Mouse (Mus musculus) kidney, adult 8-10 months (tissue): ENCODE results near the gene Hoxd12.
A peak's percentile ranks its signal among the peaks of the same experiment; 100 is the strongest.

Experiments used
- DNase-seq, 2 experiments: peaks; one replicate each; pipeline ENCODE4 v3.0.0; 2022

The Hoxd12 gene

GRCm38 (mm10) chr2:74674881-74675665, at the start of gene Hoxd12:
TSS of gene Hoxd12 (plus strand) at chr2:74675013.
- DNase-seq: no peak

DNA sequence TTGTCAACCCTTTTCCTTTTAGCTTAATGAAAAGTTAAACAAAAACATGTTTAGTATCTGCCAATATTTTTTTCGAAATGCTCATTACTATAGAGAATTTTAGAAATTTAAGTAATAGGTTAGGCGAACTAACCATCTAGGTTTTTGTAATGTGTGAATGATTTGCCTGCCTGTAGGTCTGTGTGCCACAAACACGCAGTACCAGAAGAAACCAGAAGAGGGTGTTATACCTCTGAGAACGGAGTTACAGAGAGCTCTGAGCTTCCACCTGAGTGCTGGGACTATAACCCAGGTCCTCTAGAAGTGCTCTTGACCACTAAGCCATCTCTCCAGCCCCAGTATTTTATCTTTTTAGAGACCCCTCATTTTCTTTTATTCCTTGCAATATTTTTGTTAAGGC, 39.4 kb upstream of the Hoxd12 start:
- no peak for DNase-seq

GRCm38 (mm10) chr2:74642431-74642830, 32.4 kb upstream of the Hoxd12 start:
- no peak for DNase-seq

DNA sequence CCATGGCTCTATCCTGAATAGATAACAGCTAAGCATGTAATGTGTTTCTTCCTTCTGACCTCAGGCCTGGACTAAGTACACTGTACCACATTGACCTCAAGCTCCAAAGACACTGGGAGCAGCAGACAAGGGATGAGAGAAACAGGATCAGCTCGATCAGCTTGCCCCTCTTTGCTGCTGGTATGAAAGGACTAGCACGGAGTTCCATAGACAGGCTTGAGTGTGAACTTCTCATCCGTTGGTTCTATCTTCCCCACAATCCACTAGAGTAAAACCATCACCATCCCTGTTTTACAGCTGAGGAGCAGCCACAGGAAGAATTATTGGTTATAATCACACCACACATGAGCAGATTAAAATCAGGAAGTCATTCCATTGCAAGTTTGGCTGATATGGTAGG, 29.2 kb upstream of the Hoxd12 start:
- no peak for DNase-seq

GRCm38 (mm10) chr2:74647082-74647864, 27.5 kb upstream of the Hoxd12 start:
- no peak for DNase-seq

- DNase-seq: no peak
Observed at GRCm38 (mm10) chr2:74652996-74653340, 21.8 kb upstream of the Hoxd12 start.

DNA sequence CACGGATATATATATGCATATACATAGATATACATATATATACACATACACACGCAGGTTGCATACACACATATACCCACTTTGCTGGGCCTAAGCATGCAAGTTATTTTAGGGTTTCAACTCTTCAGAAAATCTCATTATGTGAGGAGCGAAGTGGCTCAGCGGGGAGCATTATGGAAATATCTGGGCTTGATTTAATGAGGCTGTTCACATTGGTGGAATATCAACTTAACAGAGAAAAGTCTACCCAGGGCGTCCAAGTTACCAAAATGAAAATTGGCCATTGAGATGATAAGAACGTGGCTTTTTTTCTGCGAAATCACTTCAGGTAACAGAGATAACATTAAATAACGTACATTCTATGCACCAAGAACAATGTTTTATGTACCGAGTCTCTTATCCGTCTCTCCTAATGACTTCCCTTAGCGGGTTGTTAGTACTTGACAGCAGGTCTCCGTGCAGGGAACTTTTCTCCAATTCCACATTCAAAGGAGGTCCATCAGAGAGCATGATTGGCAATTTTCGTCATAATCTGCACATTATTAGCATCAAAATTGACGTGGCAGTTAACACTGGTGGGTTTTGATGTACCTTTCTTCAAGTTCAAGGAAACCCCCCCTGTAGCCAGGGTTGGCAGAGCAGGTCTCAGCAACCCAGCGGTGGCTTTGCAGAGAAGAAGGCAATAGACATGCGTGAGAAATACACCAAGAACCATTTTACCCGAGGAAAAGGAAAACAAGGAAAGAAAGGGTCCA, 20.9 kb upstream of the Hoxd12 start:
- no peak for DNase-seq

GRCm38 (mm10) chr2:74654743-74655419, 19.9 kb upstream of the Hoxd12 start:
- no peak for DNase-seq

DNA sequence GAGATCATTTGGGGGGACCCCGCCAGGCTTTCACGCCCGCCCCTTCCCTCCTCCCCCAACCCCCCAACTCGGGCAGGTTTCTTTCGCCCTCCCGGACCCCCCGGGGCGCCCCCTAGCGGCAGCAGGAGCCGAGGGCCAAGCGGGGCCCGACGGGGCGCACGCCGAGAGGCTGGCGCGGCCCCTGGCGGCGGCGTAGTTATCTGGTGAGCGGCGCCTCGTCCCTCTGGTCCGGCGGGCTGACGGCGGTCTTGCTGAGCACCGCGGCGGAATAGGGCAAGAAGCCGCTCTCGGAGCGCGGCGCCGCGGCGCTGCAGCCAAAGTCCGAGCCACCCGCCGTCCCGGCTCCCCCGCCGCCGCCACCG, 19.4 kb upstream of the Hoxd12 start:
- DNase-seq: no peak

DNA sequence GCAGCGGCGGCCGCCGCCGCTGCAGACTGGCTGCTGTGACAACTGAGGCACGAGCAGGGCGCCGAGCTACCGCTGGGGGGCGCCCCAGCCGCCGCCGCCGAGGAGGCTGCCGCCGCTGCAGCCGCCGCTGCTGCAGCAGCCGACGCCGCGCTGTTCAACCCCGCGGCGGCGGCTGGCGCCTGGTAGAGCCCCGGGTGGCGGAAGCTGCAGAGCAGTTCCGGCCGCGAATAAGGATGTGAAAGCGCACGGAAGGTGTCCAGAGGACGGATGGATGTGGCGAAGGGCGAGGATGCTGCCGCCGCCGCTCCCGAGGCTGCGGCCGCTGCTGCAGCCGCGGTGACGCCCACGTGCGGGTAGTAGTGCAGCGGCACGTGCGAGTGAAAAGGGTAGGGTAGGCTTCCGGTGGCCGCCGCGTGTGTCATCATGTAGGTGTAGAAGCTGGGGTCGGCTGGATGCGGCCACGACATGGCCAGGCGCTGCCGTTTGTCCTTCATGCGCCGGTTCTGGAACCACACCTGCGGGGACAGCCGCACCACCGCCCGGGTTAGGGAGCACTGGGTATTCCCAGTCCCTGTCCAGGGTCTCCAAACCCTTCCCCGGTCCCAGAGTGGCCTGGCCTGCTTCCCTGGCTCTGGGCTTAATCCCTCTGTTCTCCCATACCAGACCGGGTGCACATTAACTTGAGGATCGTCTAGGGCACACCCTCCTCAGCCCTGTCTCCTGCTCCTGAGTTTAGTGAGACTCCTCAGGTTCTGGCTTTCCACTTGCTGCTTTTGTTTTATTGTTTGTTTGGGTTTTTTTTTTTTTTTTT, 18.8 kb upstream of the Hoxd12 start:
- DNase-seq: no peak

DNA sequence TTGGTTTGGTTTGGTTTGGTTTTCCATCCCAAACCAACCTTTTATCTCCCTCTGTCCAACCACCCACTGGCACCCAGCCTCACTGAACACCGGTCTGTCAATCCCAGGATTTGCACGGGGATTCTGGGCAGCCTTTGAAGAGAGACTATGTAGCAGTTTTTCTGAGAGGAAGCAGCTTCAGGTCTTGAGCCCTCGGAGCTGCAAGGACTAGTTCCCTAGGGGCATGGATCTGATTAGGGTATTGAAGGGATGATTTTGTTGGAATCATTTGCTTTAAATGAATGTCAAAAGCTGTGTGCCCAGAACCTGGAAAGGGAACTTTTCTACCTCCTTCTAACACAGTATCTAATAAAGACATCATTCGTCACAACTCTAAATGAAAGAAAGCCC, 18.2 kb upstream of the Hoxd12 start:
- DNase-seq: no peak

- DNase-seq: no peak
Observed at GRCm38 (mm10) chr2:74657251-74658023, 17.4 kb upstream of the Hoxd12 start.

GRCm38 (mm10) chr2:74658024-74658666, 16.7 kb upstream of the Hoxd12 start:
- DNase-seq: no peak

- no peak for DNase-seq
Observed at GRCm38 (mm10) chr2:74658667-74659371, 16.0 kb upstream of the Hoxd12 start.

- no peak for DNase-seq
Observed at GRCm38 (mm10) chr2:74659507-74660005, 15.3 kb upstream of the Hoxd12 start, which contains the start of gene Evx2. TSS of gene Evx2 (minus strand) at chr2:74659557.

DNA sequence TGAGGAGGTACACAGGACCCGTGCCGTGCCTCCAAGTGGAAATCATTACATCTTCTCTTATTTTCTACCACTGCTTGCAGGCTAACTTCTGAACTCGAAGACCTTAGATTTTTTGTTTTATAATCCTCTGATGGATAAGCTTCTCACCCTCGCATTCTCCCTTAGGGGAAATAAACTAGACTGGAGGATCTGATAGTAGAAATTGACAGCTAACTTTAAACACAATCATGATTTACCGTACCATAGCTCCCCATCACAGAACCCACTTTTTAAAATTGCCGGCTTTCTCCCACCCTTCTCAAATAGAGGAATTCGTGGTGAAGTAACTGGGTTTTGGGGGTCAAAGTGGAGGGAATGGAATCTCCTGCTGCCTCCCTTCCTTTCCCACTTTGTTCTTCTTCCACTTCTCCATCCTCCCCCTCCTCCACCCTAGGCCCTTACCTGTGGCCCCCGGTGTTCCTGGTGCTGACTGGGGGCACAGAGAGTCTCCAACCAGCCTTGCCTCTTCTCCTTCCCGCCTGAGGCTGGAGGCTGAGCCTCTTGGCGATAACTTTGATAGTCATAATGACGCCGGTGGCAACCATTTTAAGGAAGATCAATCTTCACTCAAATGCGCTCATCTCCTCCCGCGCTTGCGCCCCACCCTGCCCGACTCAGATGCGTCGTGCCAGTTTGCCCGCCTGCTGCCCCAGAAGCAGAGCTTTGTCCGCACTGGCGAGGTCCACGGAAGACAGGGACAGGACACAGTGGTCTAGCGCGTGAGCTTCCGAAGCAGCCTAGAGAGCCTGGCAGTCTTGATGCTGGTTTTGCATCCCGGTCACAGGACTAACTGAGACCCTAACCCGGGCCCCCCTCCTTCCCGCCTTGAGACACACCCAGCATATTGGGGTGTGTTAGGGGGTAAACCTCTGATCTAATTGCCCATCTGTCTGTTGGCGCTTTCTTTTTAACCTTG, 14.1 kb upstream of the Hoxd12 start:
- DNase-seq: no peak

DNA sequence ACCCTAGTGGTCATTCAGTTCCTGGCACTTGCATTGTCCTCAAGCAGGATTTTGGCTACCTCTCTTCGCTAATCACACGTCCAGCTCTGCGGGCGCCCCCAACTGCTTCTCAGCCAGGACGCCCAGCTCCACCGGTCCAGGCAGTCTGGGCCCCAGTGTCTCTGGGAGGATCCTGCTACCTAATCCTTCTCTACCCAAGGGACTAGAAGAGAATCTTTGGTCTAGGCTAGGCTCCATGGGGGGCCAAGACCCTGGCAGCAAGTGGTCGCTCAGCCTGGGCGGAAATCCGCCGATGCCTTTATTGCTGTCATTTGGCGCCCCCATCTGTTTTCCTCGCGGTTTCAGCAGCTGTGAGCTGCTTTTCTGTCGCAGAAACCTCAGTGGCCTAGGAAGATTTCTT, 13.1 kb upstream of the Hoxd12 start:
- no peak for DNase-seq

DNA sequence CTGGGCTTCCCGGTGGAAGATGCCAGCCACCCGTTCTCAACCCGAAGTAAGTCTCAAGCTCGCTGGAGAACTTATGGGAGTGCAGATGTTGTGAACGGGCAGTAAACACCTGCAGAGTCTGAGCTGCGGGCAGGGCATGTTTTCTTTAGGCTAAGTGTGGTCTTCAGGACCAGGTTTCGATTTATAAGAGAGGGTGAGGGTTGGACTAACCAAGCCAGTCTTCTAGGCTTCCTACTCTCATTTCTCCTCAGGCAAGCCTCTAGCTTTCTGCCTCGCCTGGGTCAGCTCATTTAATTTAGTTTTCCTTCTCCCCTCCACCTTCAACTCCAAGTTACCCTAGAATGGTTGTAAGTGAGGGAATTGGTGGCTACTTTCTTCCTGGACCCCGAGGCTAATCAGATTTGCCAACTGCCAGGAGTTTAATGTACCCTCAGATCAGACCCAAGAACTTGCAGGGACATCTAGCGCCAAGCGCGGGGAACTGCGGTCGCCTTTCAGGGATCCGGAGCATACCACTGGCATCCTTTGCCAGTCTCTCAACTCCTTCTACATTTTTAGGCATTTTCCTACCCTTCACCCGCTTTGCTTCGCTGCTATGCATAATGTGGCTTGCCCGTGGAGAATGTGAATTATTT, 11.4 kb upstream of the Hoxd12 start:
- DNase-seq: peak in 1 of 2 experiments; percentile 75
